Mouse (Mus musculus): ENCODE results near the gene Zfp92.

Gene Zfp92

DNA sequence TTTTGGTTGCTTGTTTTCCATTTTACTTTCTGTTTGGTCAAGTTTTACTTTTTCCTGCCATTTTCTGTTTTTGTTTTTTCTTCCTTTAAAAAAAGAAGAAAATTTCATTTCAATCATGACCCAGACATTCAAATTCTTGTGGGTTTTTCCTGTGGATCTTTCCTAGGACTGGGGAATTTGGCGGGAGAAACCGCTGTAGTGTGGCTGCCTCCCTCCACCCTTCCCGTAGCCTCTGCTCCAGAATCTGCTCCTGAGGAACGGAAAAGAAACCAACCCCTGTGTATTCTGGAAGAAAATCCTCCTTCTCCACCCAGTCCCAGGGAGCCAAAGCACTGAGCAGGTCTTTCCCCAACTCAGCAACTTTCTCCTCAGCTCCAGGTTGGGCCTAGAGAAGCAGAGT, 49.9 kb downstream of the Zfp92 start:
- Histone ChIP-seq H3K27me3 (ENCODE audit: control insufficient read depth, insufficient read depth, low read length, poor library complexity, severe bottlenecking) (no peaks in the 10 kb centered on the region), H3K36me3 (ENCODE audit: control insufficient read depth, insufficient read depth, low read length, poor library complexity, severe bottlenecking) (no peaks in the 10 kb centered on the region)
- DNase-seq (ENCODE audit: low read depth, low spot score): no peak

DNA sequence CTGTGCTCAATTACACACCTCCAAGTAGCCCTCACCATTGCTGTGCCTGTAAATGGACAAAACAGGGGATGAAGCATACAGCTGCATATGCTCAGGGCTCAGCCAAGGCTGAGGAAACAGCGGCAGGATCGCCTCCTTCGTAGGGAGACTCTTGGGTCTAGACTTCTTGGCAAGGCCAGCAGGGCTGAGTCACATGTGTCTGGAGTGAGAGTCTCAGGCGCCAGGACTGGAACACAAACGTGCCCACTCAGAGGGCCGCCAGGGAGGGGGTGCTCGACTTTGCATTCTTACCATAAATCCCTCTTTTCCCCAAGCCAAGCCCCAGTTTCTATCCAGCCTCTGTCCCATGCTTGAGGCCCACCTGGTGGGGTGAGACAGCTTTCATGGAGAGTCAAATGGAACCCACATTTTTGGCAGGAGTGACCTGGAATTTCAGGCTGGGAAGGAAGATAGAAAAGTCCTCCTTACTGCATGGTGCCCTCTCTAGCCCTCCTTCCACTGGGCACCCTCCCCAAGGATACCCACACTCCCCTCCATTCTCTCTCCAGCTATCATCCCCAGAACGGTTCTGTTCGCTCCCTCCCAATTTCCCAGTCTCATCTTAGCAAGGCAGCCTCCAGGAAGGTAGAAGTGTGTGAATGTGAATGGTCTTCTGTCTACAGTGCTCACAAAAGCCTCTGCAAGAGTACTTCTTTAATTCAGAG, 54.7 kb downstream of the Zfp92 start:
- Histone ChIP-seq H3K27me3 (ENCODE audit: control insufficient read depth, insufficient read depth, low read length, poor library complexity, severe bottlenecking) (no peaks in the 10 kb centered on the region), H3K36me3 (ENCODE audit: control insufficient read depth, insufficient read depth, low read length, poor library complexity, severe bottlenecking) (no peaks in the 10 kb centered on the region)
- DNase-seq (ENCODE audit: low read depth, low spot score): no peak

DNA sequence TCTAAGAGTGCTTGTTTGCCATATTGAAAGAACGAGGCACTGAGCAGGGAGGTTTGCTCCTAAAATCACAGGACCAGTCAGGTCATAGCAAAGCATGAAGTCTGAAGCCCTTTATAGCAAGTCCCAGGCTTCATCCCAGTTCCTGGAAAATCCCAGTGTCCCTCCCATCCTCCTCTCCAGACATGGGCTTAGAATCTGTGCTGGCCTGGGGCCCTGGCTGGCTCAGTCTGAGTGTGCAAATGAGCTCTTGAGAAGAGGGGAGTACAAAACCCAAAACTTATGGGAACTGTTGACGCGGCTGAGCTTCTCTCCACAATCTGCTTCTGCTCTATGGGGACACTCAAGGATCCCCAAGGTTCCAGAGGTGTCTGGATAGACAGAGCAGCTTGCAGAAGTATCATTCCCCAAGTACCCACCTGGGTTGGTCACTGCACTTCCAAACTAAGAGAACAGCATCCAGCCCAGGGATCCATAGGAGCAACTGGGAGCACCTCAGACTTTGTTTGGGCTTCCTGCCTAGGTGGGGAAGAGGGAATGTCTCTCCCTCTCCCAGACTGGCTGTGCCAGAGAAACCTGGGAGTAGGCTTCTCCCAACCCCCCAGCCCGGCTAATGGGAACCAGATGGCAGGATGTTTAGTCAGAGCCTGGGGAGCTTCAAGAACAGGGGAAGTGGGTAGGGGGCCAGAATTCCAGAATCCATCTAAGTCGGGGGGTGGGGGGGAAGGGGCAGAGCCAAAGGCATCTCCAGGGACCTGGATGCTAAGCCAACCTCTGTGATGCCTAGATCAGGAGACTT, 56.7 kb downstream of the Zfp92 start:
- Histone ChIP-seq H3K27me3 (ENCODE audit: control insufficient read depth, insufficient read depth, low read length, poor library complexity, severe bottlenecking) (no peaks in the 10 kb centered on the region), H3K36me3 (ENCODE audit: control insufficient read depth, insufficient read depth, low read length, poor library complexity, severe bottlenecking) (no peaks in the 10 kb centered on the region)
- no peak for DNase-seq (ENCODE audit: low read depth, low spot score)

DNA sequence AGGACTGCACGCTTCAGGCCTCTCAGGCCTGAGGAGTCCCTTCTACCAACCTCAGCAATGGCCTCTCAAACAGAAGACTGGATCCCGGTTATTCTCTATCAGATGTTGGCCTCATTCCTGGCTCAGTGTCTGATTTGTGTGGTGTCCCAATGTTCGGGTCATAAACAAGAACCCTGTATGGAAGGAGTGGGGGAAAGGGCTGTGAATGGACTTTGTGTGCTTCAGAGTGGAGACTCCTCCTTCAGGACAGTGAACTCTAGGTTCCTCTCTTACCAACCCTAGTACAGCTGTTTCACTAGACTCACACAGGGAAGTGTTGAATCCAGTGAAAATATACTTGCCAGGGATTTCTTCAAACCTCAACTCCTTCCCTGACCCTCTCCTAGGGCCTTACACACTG, 57.4 kb downstream of the Zfp92 start:
- no peaks in the 10 kb centered on the region for H3K27me3 ChIP-seq (ENCODE audit: control insufficient read depth, insufficient read depth, low read length, poor library complexity, severe bottlenecking)
- DNase-seq (ENCODE audit: low read depth, low spot score): no peak
- H3K36me3 ChIP-seq (ENCODE audit: control insufficient read depth, insufficient read depth, low read length, poor library complexity, severe bottlenecking): no peaks in the 10 kb centered on the region

DNA sequence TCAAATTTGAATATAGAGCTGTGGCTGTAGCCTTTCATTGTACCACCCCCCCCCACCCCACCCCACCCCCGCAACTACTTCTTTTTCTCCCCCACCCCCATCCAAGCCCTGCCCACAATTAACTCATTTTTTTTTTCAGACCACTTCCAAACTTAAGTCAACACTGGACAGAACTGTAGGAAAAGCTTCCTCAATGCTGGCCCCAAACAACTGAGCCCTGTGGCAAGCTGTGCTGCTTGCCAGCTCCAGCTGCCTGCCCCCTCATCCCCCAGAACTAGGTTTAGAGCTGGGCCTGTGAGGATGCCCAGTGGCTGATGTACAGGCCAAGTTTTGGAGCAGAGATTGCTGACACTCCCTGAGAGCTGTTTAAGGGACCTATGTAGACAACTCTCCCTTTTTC, 57.9 kb downstream of the Zfp92 start:
- H3K36me3 ChIP-seq (ENCODE audit: control insufficient read depth, insufficient read depth, low read length, poor library complexity, severe bottlenecking): no peaks in the 10 kb centered on the region
- H3K27me3 ChIP-seq (ENCODE audit: control insufficient read depth, insufficient read depth, low read length, poor library complexity, severe bottlenecking): no peaks in the 10 kb centered on the region
- DNase-seq (ENCODE audit: low read depth, low spot score): no peak

DNA sequence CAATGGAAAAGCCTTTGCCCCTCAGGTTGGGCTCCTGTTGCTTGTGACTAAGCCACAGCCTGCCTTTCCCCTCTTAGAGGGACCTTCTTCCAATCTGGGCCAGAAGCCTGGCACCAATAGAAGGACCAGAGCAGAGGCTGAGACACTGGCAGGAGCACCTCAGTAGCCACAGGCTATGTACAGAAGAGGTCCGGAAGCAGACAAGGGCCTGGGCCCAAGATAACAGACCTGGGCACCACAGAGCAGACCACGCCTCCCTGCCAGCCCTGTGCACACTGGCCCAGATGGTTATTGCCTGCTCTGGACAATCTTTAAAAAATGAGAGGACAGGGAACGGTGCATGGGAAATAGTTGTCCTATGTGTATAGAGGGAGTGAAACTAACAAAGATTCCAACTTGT, 60.9 kb downstream of the Zfp92 start:
- DNase-seq (ENCODE audit: low read depth, low spot score): no peak
- Histone ChIP-seq H3K27me3 (ENCODE audit: control insufficient read depth, insufficient read depth, low read length, poor library complexity, severe bottlenecking) (no peaks in the 10 kb centered on the region), H3K36me3 (ENCODE audit: control insufficient read depth, insufficient read depth, low read length, poor library complexity, severe bottlenecking) (no peaks in the 10 kb centered on the region)

DNA sequence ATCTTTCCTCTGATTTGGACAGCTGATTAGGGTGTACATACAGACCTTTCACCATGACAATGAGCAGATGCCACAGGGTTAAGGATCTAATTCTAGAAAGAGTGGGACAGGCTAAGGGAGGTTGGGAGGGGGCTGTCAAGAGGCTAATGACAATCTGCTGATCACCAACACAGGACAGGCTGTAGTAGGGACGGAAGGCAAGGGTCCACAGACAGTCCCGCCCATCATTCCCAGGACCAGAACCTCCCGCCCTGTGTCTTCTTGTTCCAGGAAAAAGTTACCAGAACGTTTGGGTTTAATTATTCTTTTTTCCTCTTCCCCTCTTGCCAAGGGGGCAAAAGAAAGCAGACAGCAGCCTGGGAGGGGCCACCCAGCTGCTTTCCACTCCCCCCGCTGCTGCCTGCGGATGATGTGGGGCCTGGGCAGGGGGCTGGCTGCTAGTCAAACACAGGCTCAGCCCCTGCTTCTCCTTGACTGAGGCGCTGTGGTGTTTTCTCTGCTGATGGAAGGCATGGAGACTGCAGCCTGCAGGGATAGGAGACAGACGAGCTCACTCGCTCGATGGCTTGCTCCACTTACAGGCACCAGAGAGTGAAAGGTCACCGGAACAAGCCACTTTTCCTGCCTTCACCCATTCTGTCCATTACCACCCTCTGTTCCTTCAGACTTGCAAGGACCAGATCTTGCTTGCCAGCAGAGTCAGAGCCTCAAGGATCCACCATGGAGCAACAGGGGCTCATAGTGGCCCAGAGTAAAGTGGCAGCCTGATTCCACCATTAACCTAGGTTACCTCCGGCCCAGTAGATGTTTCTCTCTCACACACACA, 63.7 kb downstream of the Zfp92 start:
- no peak for DNase-seq (ENCODE audit: low read depth, low spot score)
- H3K36me3 ChIP-seq (ENCODE audit: control insufficient read depth, insufficient read depth, low read length, poor library complexity, severe bottlenecking): no peaks in the 10 kb centered on the region
- H3K27me3 ChIP-seq (ENCODE audit: control insufficient read depth, insufficient read depth, low read length, poor library complexity, severe bottlenecking): no peaks in the 10 kb centered on the region

DNA sequence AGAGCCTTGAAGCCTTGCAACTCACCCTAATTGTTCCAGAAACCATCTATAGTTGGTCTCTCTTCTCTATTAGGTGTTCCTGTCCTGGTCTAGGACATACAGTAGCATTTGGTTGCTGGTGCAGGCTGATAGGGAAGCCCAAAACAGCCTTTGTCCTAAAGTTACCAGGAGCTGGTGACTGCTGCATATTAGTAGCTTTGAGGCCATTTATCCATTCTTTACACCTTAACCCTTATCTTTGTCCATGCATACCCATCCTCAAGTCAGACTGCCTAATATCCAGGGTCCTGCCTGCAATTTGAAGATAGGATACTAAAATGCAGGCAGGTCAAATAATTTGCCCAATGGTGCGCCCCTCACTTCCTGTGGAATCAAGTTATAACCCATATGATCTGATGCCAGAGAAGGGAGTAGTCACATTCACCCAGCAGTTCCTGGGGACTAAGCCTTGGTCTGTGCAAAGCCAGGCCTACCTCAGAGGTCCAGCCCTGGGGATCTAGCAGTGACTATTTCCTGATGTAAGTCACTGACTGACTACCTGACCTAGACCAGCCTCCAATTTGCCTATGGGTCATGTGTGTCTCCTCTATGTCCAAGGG, 64.9 kb downstream of the Zfp92 start:
- Histone ChIP-seq H3K27me3 (ENCODE audit: control insufficient read depth, insufficient read depth, low read length, poor library complexity, severe bottlenecking) (no peaks in the 10 kb centered on the region), H3K36me3 (ENCODE audit: control insufficient read depth, insufficient read depth, low read length, poor library complexity, severe bottlenecking) (no peaks in the 10 kb centered on the region)
- no peak for DNase-seq (ENCODE audit: low read depth, low spot score)

DNA sequence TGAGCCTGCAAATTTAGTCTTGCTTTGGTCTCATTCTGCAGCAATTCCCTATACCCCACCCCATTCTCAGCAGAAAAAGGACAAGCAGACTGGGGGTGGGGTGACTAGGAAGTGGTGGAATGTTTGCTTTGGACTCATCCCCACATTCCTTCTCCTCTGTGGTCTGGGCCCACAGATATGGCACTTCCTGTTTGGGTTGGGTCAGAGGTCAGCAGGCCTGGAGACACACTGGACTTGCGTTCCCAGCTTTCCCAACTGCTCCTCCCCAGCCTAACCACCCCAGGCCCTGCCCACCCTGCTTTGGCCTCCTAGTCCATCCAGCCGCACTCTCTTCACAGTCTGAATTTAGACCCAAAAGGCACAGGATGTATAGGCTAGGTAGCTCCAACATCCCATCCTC, 65.7 kb downstream of the Zfp92 start:
- no peaks in the 10 kb centered on the region for H3K27me3 ChIP-seq (ENCODE audit: control insufficient read depth, insufficient read depth, low read length, poor library complexity, severe bottlenecking)
- no peak for DNase-seq (ENCODE audit: low read depth, low spot score)
- no peaks in the 10 kb centered on the region for H3K36me3 ChIP-seq (ENCODE audit: control insufficient read depth, insufficient read depth, low read length, poor library complexity, severe bottlenecking)

DNA sequence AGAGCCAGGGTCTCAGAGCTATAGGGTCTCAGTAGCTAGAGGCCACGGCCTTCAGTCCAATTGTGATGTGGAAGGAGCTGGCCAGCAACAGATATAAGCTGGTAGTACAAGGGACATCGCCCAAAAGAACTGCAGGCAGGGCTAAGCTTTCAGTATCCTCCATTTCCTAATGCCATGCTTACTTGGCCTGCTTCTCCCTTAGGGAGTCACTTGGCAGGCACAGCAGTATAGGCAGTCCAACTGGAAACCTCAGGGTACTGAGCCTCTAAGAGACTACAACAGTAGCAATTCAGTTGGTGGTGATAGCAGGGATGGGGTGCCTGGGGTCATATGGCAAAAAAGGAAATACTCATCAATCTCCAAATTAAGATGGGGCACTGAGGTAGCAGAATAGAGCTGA, 66.6 kb downstream of the Zfp92 start:
- Histone ChIP-seq H3K36me3 (ENCODE audit: control insufficient read depth, insufficient read depth, low read length, poor library complexity, severe bottlenecking) (no peaks in the 10 kb centered on the region), H3K27me3 (ENCODE audit: control insufficient read depth, insufficient read depth, low read length, poor library complexity, severe bottlenecking) (no peaks in the 10 kb centered on the region)
- DNase-seq (ENCODE audit: low read depth, low spot score): no peak
